Mouse (Mus musculus) megakaryocyte, embryonic 14.5 days (primary cell): ENCODE results near the gene Deaf1. TPM values are rescaled to one million over a fixed set of nuclear protein-coding genes. Genes with fewer than 3 reads are reported as not detected.

Source experiments
- H3K27me3 ChIP-seq: replicated peaks from 2 replicates; pipeline ENCODE3; 2012; ENCODE audit warnings: inconsistent platforms
- H3K36me3 ChIP-seq: replicated peaks from 2 replicates; pipeline ENCODE3; 2012; ENCODE audit warnings: low read length, inconsistent platforms, mixed read lengths
- H3K4me1 ChIP-seq: 2 replicates; pipeline ENCODE4 v1.6.1; 2012; ENCODE audit warnings: inconsistent platforms
- H3K4me3 ChIP-seq: replicated peaks from 2 replicates; pipeline ENCODE3; 2012; ENCODE audit warnings: moderate library complexity, mild to moderate bottlenecking, inconsistent platforms
- H3K9me3 ChIP-seq: 2 replicates; pipeline ENCODE4 v1.6.1; 2012; ENCODE audit warnings: inconsistent platforms
- FLI1 ChIP-seq: IDR thresholded peaks from 2 replicates; pipeline ENCODE4 v1.6.1; 2012; ENCODE audit warnings: low read length, inconsistent platforms, mixed read lengths
- GATA1 ChIP-seq: IDR thresholded peaks from 3 replicates; pipeline ENCODE4 v1.6.1; 2012; ENCODE audit warnings: mixed read lengths, low read length, inconsistent platforms, borderline replicate concordance
- polyA plus RNA-seq: library from polyadenylated mRNA; stranded (reverse); fragments of >175 nt; gene quantifications from 2 replicates; pipeline ENCODE4 v1.2.3, GENCODE M21; 2012; ENCODE audit warnings: low replicate concordance; ENCODE audit not compliant: insufficient read depth

The Deaf1 gene
- polyA plus RNA-seq, 1 experiment: 52.9 TPM

GRCm38 (mm10) chr7:141282756-141283155, 44.7 kb downstream of the Deaf1 start:
- TF ChIP-seq GATA1 (no peak), FLI1 (no peak)
- Histone ChIP-seq H3K36me3 (no peaks in the 10 kb centered on the region), H3K4me3 (no peak overlapping the region), H3K4me1 (peaks cover 33% of the 10 kb centered on the region), H3K27me3 (peaks cover 60% of the 10 kb centered on the region), H3K9me3 (no peaks in the 10 kb centered on the region)

GRCm38 (mm10) chr7:141281442-141281841, 46.0 kb downstream of the Deaf1 start:
- Histone ChIP-seq H3K27me3 (peaks cover 65% of the 10 kb centered on the region), H3K4me3 (no peak overlapping the region), H3K36me3 (no peaks in the 10 kb centered on the region), H3K9me3 (no peaks in the 10 kb centered on the region), H3K4me1 (peaks cover 46% of the 10 kb centered on the region)
- TF ChIP-seq GATA1 (no peak), FLI1 (no peak)

GRCm38 (mm10) chr7:141278766-141279590, 48.5 kb downstream of the Deaf1 start, which contains the start of gene Sct:
Gene Sct, minus strand, starts transcription at chr7:141279133.
- Histone ChIP-seq H3K27me3 (peaks cover 82% of the 10 kb centered on the region), H3K9me3 (no peaks in the 10 kb centered on the region), H3K36me3 (no peaks in the 10 kb centered on the region), H3K4me1 (peaks cover 42% of the 10 kb centered on the region), H3K4me3 (peak within 1 kb of the TSS; percentile 85)
- TF ChIP-seq FLI1 (no peak), GATA1 (no peak)

GRCm38 (mm10) chr7:141277701-141278678, 49.5 kb downstream of the Deaf1 start:
- peaks cover 42% of the 10 kb centered on the region for H3K4me1 ChIP-seq
- no peak overlapping the region for H3K4me3 ChIP-seq
- H3K9me3 ChIP-seq: no peaks in the 10 kb centered on the region
- no peaks in the 10 kb centered on the region for H3K36me3 ChIP-seq
- no peak for TF ChIP-seq GATA1
- no peak for TF ChIP-seq FLI1
- H3K27me3 ChIP-seq: peaks cover 85% of the 10 kb centered on the region

GRCm38 (mm10) chr7:141276546-141276945, 50.9 kb downstream of the Deaf1 start, which contains the start of gene Cdhr5:
Gene Cdhr5, minus strand, starts transcription at chr7:141276786.
- Histone ChIP-seq H3K4me1 (peaks cover 42% of the 10 kb centered on the region), H3K9me3 (no peaks in the 10 kb centered on the region), H3K36me3 (no peaks in the 10 kb centered on the region), H3K27me3 (peaks cover 87% of the 10 kb centered on the region), H3K4me3 (no peak within 1 kb of the TSS)
- TF ChIP-seq FLI1: no peak

GRCm38 (mm10) chr7:141275356-141275755, 52.1 kb downstream of the Deaf1 start:
- Histone ChIP-seq H3K4me3 (no peak overlapping the region), H3K9me3 (no peaks in the 10 kb centered on the region), H3K36me3 (no peaks in the 10 kb centered on the region), H3K4me1 (peaks cover 48% of the 10 kb centered on the region), H3K27me3 (peaks cover 85% of the 10 kb centered on the region)
- no peak for TF ChIP-seq FLI1
- no peak for TF ChIP-seq GATA1

GRCm38 (mm10) chr7:141270631-141271030, 56.9 kb downstream of the Deaf1 start:
- Histone ChIP-seq H3K4me3 (no peak overlapping the region), H3K4me1 (peaks cover 53% of the 10 kb centered on the region), H3K27me3 (peaks cover 52% of the 10 kb centered on the region), H3K36me3 (no peaks in the 10 kb centered on the region), H3K9me3 (no peaks in the 10 kb centered on the region)
- TF ChIP-seq GATA1: no peak
- TF ChIP-seq FLI1: no peak

GRCm38 (mm10) chr7:141269273-141269545, 58.3 kb downstream of the Deaf1 start:
- Histone ChIP-seq H3K4me1 (peaks cover 67% of the 10 kb centered on the region), H3K36me3 (peaks cover 9% of the 10 kb centered on the region), H3K27me3 (peaks cover 40% of the 10 kb centered on the region), H3K4me3 (peak overlapping the region; percentile 91), H3K9me3 (no peaks in the 10 kb centered on the region)
- no peak for TF ChIP-seq GATA1
- TF ChIP-seq FLI1: no peak

GRCm38 (mm10) chr7:141268466-141269272, 58.8 kb downstream of the Deaf1 start:
- Histone ChIP-seq H3K27me3 (peaks cover 34% of the 10 kb centered on the region), H3K36me3 (peaks cover 14% of the 10 kb centered on the region), H3K9me3 (no peaks in the 10 kb centered on the region), H3K4me1 (peaks cover 67% of the 10 kb centered on the region), H3K4me3 (peak overlapping the region; percentile 91)
- TF ChIP-seq GATA1 (no peak), FLI1 (no peak)
